Mouse (Mus musculus) kidney, adult 11 months (tissue): ENCODE measurements around the gene BC003965.
"Not testable (repeated sequence)": the region's sequence is repeated elsewhere in the genome, so short reads cannot be mapped to it uniquely, and the experiment has no call there.

Source experiments
- DNase-seq: peaks from one replicate; pipeline ENCODE4 v3.0.0; 2022

Gene BC003965

GRCm38 (mm10) chr17:25219492-25220295 is 35.3 kb downstream of the BC003965 start:
- DNase-seq: no peak

GRCm38 (mm10) chr17:25220746-25221145 is 36.4 kb downstream of the BC003965 start:
- DNase-seq: peak; percentile 35

- peak; percentile 68 for DNase-seq
Observed at GRCm38 (mm10) chr17:25221821-25222503, 37.6 kb downstream of the BC003965 start.

GRCm38 (mm10) chr17:25222504-25222940 is 38.2 kb downstream of the BC003965 start:
- DNase-seq: peak; percentile 44

- DNase-seq: no peak
Observed at GRCm38 (mm10) chr17:25222951-25223601, 38.7 kb downstream of the BC003965 start.

- no peak for DNase-seq
Observed at GRCm38 (mm10) chr17:25224586-25225222, 40.4 kb downstream of the BC003965 start.

- DNase-seq: no peak
Observed at GRCm38 (mm10) chr17:25225659-25226058, 41.3 kb downstream of the BC003965 start.

- DNase-seq: peak; percentile 64
Observed at GRCm38 (mm10) chr17:25227991-25228390, 43.6 kb downstream of the BC003965 start.

GRCm38 (mm10) chr17:25230014-25230655 is 45.8 kb downstream of the BC003965 start:
- DNase-seq: peak; percentile 73

GRCm38 (mm10) chr17:25230700-25231099 is 46.3 kb downstream of the BC003965 start:
- peak; percentile 73 for DNase-seq

- DNase-seq: not testable (repeated sequence)
Observed at GRCm38 (mm10) chr17:25231621-25232020, 47.3 kb downstream of the BC003965 start.

- DNase-seq: no peak
Observed at GRCm38 (mm10) chr17:25235635-25236034, 51.3 kb downstream of the BC003965 start.
